Mouse (Mus musculus) MEL (cell line): ENCODE results near the gene Inpp5k.

Experiments
- MXI1 ChIP-seq: IDR thresholded peaks from 2 replicates; pipeline ENCODE4 v1.6.1; 2011; ENCODE audit warnings: mild to moderate bottlenecking, low read depth, low read length, improper control_type of control experiment
- ZKSCAN1 ChIP-seq: IDR thresholded peaks from 2 replicates; pipeline ENCODE4 v1.6.1; 2012; ENCODE audit warnings: low read depth, mild to moderate bottlenecking, inconsistent platforms, low read length, improper control_type of control experiment, moderate library complexity

DNA sequence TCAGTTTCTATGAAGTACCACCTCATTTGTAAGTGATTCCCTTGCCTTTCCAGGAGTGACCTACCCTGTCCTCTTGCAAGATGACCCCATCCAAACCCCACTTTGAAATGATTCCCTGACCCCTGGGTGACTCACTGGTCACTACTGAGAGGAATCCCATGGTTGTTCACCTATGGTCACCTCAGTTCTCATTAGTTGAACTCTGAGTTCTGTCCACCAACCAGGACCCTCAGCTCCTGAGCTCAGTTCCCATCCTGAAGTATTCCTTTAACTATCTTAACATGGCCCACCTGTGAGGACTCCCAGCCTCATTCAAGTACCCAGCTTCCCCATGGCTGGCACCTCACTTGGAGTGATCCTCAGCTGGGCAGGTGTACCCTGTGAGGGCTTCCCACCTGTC lies 27.1 kb downstream of the Inpp5k start:
- TF ChIP-seq ZKSCAN1 (no peak), MXI1 (no peak)
